Mouse (Mus musculus): Measurements from ENCODE around the gene Spsb3. TPM values are rescaled to one million over a fixed set of nuclear protein-coding genes. Genes with fewer than 3 reads are reported as not detected.

Gene Spsb3
- total RNA-seq, 2 experiments from 2014 or later, result 36.4 to 36.9 TPM

Other genes with a start within 250 kb of the Spsb3 start
- gene Slc9a3r2, start 236.3 kb upstream of the Spsb3 start, total RNA-seq (2021), result 10 to 100 TPM; 48.5 to 49.4 TPM
- 1 to 10 TPM; 1.3 to 1.6 TPM for gene Npw, start 228.2 kb upstream of the Spsb3 start, total RNA-seq (2021)
- gene Zfp598, start 217.0 kb upstream of the Spsb3 start, total RNA-seq (2021), result 10 to 100 TPM; 40.1 to 43.6 TPM
- gene Syngr3, start 196.7 kb upstream of the Spsb3 start, total RNA-seq (2021), result 100 to 1,000 TPM; 211 to 212 TPM
- gene Gfer, start 190.5 kb upstream of the Spsb3 start, total RNA-seq (2021), result 10 to 100 TPM; 19.3 to 22.4 TPM
- gene Noxo1, start 190.4 kb upstream of the Spsb3 start, total RNA-seq (2021), result 1 to 10 TPM; 4.8 to 5.0 TPM
- 10 to 100 TPM; 28.5 to 34.3 TPM for gene Tbl3, start 179.0 kb upstream of the Spsb3 start, total RNA-seq (2021)
- not detected for gene Rnf151, start 168.6 kb upstream of the Spsb3 start, total RNA-seq (2021)
- gene Rps2, start 168.5 kb upstream of the Spsb3 start, total RNA-seq (2021), result 100 to 1,000 TPM; 563 to 651 TPM
- 100 to 1,000 TPM; 180 to 197 TPM for gene Ndufb10, start 162.2 kb upstream of the Spsb3 start, total RNA-seq (2021)
- gene Rpl3l, start 158.8 kb upstream of the Spsb3 start, total RNA-seq (2021), result under 1 TPM; 0.53 to 0.62 TPM
- 10 to 100 TPM; 46.7 to 47.5 TPM for gene Msrb1, start 150.0 kb upstream of the Spsb3 start, total RNA-seq (2021)
- under 1 TPM in 1 of 2 experiments, not detected in 1; 0.40 TPM for gene Hs3st6, start 133.7 kb upstream of the Spsb3 start, total RNA-seq (2021)
- gene Meiob, start 82.4 kb upstream of the Spsb3 start, total RNA-seq (2021), result not detected
- gene Hagh, start 46.5 kb upstream of the Spsb3 start, total RNA-seq (2021), result 10 to 100 TPM; 81.5 to 87.7 TPM
- gene Fahd1, start 36.3 kb upstream of the Spsb3 start, total RNA-seq (2021), result 10 to 100 TPM; 15.6 to 16.2 TPM
- gene Igfals, start 20.6 kb upstream of the Spsb3 start, total RNA-seq (2021), result not detected
- gene Nubp2, start 294 bp upstream of the Spsb3 start, total RNA-seq (2021), result 10 to 100 TPM; 40.4 to 40.5 TPM
- gene Eme2, start 8.4 kb downstream of the Spsb3 start, total RNA-seq (2021), result 10 to 100 TPM; 61.6 to 62.1 TPM
- 10 to 100 TPM; 74.1 to 77.8 TPM for gene Mrps34, start 8.5 kb downstream of the Spsb3 start, total RNA-seq (2021)
- 10 to 100 TPM; 40.8 to 44.2 TPM for gene Nme3, start 9.9 kb downstream of the Spsb3 start, total RNA-seq (2021)
- 100 to 1,000 TPM; 276 to 287 TPM for gene Mapk8ip3, start 50.3 kb downstream of the Spsb3 start, total RNA-seq (2021)
- gene Jpt2, start 74.0 kb downstream of the Spsb3 start, total RNA-seq (2021), result 10 to 100 TPM; 13.0 to 14.1 TPM
- gene Cramp1l, start 129.1 kb downstream of the Spsb3 start, total RNA-seq (2021), result 10 to 100 TPM; 27.2 to 28.9 TPM
- gene Ift140, start 129.4 kb downstream of the Spsb3 start, total RNA-seq (2021), result 10 to 100 TPM; 25.6 to 30.1 TPM
- 1 to 10 TPM; 7.4 to 7.9 TPM for gene Tmem204, start 196.9 kb downstream of the Spsb3 start, total RNA-seq (2021)
- gene Telo2, start 229.3 kb downstream of the Spsb3 start, total RNA-seq (2021), result 10 to 100 TPM; 36.5 to 43.3 TPM
- gene Ptx4, start 234.1 kb downstream of the Spsb3 start, total RNA-seq (2021), result 1 to 10 TPM in 1 of 2 experiments, under 1 TPM in 1; 0.89 to 1.4 TPM
- gene Clcn7, start 246.7 kb downstream of the Spsb3 start, total RNA-seq (2021), result 10 to 100 TPM; 40.3 to 46.5 TPM

Measured in layer of hippocampus, postnatal 10 days (tissue).